Mouse (Mus musculus): Measurements from ENCODE around the gene Mut. TPM values are rescaled to one million over a fixed set of nuclear protein-coding genes. Genes with fewer than 3 reads are reported as not detected.
A peak's percentile ranks its signal among the peaks of the same experiment; 100 is the strongest.

Gene Mut
- 42.9 and 44.0 TPM in 2 replicates for polyA plus RNA-seq (2015; fragmentation: Nextera tagmentation; extraction: Ambion mirVana)

DNA sequence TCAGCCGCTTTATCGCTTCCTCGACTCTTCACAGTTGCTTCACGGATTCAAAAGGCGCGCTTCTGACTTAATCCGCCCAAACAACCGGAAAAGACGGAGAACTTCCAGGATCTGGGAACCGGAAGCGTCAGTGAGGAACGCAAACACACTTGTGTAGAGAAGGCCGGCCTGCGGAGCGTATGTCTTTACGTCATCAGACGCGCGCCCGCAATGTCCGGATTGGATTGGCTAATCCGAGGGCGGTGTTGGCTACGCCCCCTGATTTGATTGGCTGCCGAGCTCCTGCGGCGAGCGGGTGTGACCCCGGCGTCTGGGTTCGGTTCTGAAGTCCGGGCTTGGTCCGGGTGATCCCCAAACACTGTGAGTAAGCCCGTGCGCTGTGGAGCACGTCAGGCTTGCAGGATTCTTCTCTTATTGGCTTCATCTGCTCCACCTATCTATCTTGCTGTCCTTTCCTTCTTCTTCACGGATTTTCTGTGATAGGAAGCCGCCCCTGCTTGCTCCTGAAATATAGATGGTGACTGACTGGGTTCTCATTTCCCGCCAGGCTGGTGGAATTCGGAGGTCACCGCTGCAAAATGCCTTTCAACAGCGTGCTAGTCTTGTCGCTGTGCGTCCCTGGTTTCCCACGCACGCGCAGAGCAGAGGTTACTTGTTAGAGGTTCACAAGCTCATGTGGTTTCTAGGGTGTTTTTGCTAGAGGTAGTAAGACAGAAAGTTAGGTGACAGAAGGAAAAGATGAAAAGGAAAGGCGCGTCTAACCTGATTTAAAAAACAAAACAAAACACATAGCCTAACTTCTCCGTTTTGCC is at the start of gene Mut, which contains the start of gene Cenpq:
Gene Mut, plus strand, starts transcription at position 266 of the 812 bp plus-strand sequence.
Gene Cenpq, minus strand, starts transcription at position 628 of the 812 bp plus-strand sequence.
- WGBS: under 1% methylated on average over 50 of the region's 50 CpGs

DNA sequence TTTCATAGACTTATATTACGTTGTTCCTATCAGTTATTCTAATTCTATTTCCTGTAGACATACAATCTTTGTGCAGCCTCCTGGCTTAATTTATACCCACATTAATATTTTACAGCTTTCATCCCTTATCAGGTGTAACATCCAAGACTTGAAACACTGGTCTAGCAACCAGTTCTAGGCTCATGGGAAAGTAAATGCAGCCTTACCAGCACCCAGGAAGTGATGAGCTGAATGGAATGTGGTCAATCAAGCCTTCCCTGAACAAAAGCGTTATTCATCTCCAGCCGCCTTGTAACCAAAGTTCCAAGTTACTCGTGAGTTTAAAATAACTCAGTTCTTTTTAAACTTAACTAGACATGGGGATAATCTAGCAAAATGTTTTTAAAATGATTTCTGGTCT is 49.3 kb upstream of the Mut start:
- Histone ChIP-seq H3K4me3 (replicated peaks) (no peak overlapping the region), H3K36me3 (no peaks in the 10 kb centered on the region), H3K4me1 (replicated peaks) (no peaks in the 10 kb centered on the region), H3K27ac (no peak overlapping the region), H3K27me3 (replicated peaks) (no peaks in the 10 kb centered on the region), H3K4me2 (replicated peaks) (no peak overlapping the region), H3K9ac (no peak overlapping the region), H3K9me3 (no peaks in the 10 kb centered on the region)
- 70% methylated on average over 4 of the region's 4 CpGs for WGBS
- peak; percentile 38; the same call in 1 of the 2 replicates for ATAC-seq

More for the DNA sequence above, at the start of gene Mut, which contains the start of gene Cenpq:
- Histone ChIP-seq H3K9ac (peak within 1 kb of the TSS; percentile 60), H3K36me3 (no peaks in the 10 kb centered on the region), H3K4me3 (replicated peaks) (peak within 1 kb of the TSS; percentile 68), H3K9me3 (no peaks in the 10 kb centered on the region), H3K27me3 (replicated peaks) (no peaks in the 10 kb centered on the region), H3K4me2 (replicated peaks) (peak within 1 kb of the TSS; percentile 67), H3K27ac (peak within 1 kb of the TSS; percentile 92), H3K4me1 (replicated peaks) (0 out of 2 replicates have a peak, but pooled peaks cover 3% of the 10 kb centered on the region)
- ATAC-seq: peak; percentile 100

GRCm38 (mm10) chr17:40887849-40888536 is 46.5 kb upstream of the Mut start:
- no peak overlapping the region for H3K4me2 ChIP-seq (replicated peaks)
- no peak overlapping the region for H3K4me3 ChIP-seq (replicated peaks)
- H3K9me3 ChIP-seq: no peaks in the 10 kb centered on the region
- no peak for ATAC-seq
- H3K36me3 ChIP-seq: no peaks in the 10 kb centered on the region
- H3K27ac ChIP-seq: no peak overlapping the region
- no peaks in the 10 kb centered on the region for H3K4me1 ChIP-seq (replicated peaks)
- H3K9ac ChIP-seq: no peak overlapping the region
- no peaks in the 10 kb centered on the region for H3K27me3 ChIP-seq (replicated peaks)
- WGBS: 79% methylated on average over 4 of the region's 4 CpGs

DNA sequence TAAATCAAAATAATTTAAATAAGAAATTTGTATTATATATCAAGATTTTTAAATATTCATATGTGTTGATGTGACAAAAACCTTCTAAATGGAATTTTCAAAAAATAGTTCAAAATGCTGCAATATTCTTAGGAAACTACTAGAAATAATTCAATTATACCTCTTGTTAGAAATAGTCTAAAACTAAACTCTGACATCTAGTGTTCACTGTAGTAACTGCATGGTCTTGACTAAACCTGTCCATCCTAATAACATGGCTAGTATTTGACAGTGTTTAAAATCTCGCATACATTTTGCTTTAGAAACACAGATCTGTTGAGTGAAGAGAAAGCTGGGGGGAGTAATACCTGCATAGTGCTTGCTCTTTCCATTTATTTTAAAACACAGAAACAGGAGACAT is 37.6 kb upstream of the Mut start:
- Histone ChIP-seq H3K9ac (no peak overlapping the region), H3K36me3 (no peaks in the 10 kb centered on the region), H3K4me3 (replicated peaks) (no peak overlapping the region), H3K27ac (no peak overlapping the region), H3K9me3 (no peaks in the 10 kb centered on the region), H3K4me1 (replicated peaks) (no peaks in the 10 kb centered on the region), H3K27me3 (replicated peaks) (no peaks in the 10 kb centered on the region), H3K4me2 (replicated peaks) (no peak overlapping the region)
- no peak; the same call in 1 of the 2 replicates for ATAC-seq
- WGBS: 72% methylated on average over 1 of the region's 1 CpGs

DNA sequence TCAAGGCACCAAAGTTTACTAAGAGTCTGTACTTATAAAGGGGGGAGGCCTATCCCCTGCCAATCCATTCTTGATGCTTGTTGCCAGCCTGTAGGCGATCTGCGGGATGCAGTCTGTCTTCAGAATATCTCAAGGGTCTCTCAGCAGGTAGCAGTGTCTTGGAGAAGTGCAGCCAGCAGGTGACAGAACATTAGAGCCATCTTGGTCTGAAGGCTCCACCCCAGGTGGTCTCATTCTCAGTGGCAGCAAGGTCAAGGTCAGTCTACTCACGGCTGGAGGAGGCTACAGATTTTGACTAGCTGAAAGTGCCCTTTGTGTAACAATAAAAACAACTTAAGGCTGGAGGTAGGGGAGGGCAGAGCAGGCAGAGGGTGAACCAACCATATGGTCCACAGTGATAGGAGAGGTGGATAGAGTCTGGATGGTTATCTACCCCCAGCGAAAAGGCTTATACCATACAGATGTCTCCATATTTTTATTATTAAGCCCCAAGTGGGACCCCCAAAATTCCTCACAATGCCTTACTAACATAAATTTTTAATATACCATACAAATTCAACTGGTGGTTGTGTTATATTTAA is 34.6 kb upstream of the Mut start:
- Histone ChIP-seq H3K4me1 (replicated peaks) (no peaks in the 10 kb centered on the region), H3K36me3 (no peaks in the 10 kb centered on the region), H3K9me3 (no peaks in the 10 kb centered on the region), H3K4me3 (replicated peaks) (no peak overlapping the region), H3K27me3 (replicated peaks) (no peaks in the 10 kb centered on the region), H3K9ac (no peak overlapping the region), H3K27ac (no peak overlapping the region), H3K4me2 (replicated peaks) (no peak overlapping the region)
- 45% methylated on average over 4 of the region's 4 CpGs for WGBS
- no peak for ATAC-seq

GRCm38 (mm10) chr17:40903345-40903744 is 31.1 kb upstream of the Mut start:
- Histone ChIP-seq H3K4me2 (replicated peaks) (no peak overlapping the region), H3K9me3 (no peaks in the 10 kb centered on the region), H3K4me1 (replicated peaks) (no peaks in the 10 kb centered on the region), H3K4me3 (replicated peaks) (no peak overlapping the region), H3K9ac (no peak overlapping the region), H3K27ac (no peak overlapping the region), H3K27me3 (replicated peaks) (no peaks in the 10 kb centered on the region), H3K36me3 (no peaks in the 10 kb centered on the region)
- WGBS: 67% methylated on average over 4 of the region's 4 CpGs
- no peak for ATAC-seq

GRCm38 (mm10) chr17:40904056-40904597 is 30.4 kb upstream of the Mut start:
- H3K9ac ChIP-seq: no peak overlapping the region
- no peaks in the 10 kb centered on the region for H3K27me3 ChIP-seq (replicated peaks)
- H3K27ac ChIP-seq: no peak overlapping the region
- WGBS: 13% methylated on average over 11 of the region's 11 CpGs
- H3K9me3 ChIP-seq: no peaks in the 10 kb centered on the region
- no peaks in the 10 kb centered on the region for H3K36me3 ChIP-seq
- H3K4me2 ChIP-seq (replicated peaks): peak overlapping the region; percentile 42
- ATAC-seq: no peak
- H3K4me1 ChIP-seq (replicated peaks): no peaks in the 10 kb centered on the region
- H3K4me3 ChIP-seq (replicated peaks): no peak overlapping the region

DNA sequence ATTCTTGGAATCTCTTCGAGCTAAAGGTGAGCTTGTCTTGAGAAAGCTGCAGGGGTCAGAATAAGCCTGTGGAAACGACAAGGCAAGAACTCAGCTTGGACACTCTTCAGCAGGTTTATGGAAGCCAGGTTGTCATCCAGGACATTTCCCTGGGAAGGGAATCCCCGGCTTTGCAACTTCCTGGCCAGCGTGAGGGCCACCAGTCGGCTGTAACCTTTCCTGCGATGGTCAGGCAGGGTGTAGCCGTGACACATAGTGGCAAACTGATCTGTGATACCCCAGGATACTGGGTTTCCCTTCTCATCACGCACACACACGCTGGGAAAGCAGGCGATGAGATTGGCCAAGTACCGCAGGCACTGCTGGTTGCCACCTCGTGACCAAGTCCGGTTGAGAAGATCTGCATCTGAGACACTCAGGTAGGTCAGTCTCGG is 29.7 kb upstream of the Mut start:
- Histone ChIP-seq H3K36me3 (no peaks in the 10 kb centered on the region), H3K9ac (no peak overlapping the region), H3K4me1 (replicated peaks) (no peaks in the 10 kb centered on the region), H3K27me3 (replicated peaks) (no peaks in the 10 kb centered on the region), H3K9me3 (no peaks in the 10 kb centered on the region), H3K4me2 (replicated peaks) (peak overlapping the region; percentile 42), H3K4me3 (replicated peaks) (no peak overlapping the region), H3K27ac (no peak overlapping the region)
- ATAC-seq: no peak
- WGBS: 8% methylated on average over 13 of the region's 14 CpGs

DNA sequence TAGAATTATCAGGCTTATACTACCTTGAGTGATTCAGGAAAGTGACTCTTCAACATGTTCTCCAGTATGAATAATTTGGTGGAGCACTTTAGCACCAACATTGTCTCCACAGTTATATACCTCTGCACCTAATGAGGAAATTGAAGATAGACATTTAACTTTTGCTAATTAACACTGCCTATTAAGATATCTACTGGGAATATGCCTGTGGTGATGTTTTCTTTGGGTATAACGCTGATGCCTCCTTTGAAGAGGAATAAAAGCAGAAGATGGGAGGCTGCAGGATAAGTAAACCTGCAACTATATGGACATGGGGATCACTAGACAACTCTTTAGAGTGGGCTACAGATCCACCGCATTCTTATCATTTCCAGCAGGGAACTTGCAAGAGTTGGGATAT is 20.2 kb upstream of the Mut start, which contains the start of gene Glyatl3:
Gene Glyatl3, minus strand, starts transcription at position 101 of the 400 bp plus-strand sequence.
- Histone ChIP-seq H3K27me3 (replicated peaks) (no peaks in the 10 kb centered on the region), H3K9ac (no peak within 1 kb of the TSS), H3K36me3 (no peaks in the 10 kb centered on the region), H3K4me1 (replicated peaks) (no peaks in the 10 kb centered on the region), H3K4me2 (replicated peaks) (no peak within 1 kb of the TSS), H3K27ac (no peak within 1 kb of the TSS), H3K9me3 (no peaks in the 10 kb centered on the region), H3K4me3 (replicated peaks) (no peak within 1 kb of the TSS)
- WGBS: 97% methylated on average over 2 of the region's 2 CpGs
- no peak for ATAC-seq

GRCm38 (mm10) chr17:40915499-40915898 is 19.0 kb upstream of the Mut start:
- H3K4me3 ChIP-seq (replicated peaks): no peak overlapping the region
- WGBS: 92% methylated on average over 2 of the region's 2 CpGs
- no peaks in the 10 kb centered on the region for H3K4me1 ChIP-seq (replicated peaks)
- no peak overlapping the region for H3K4me2 ChIP-seq (replicated peaks)
- no peak overlapping the region for H3K27ac ChIP-seq
- H3K36me3 ChIP-seq: no peaks in the 10 kb centered on the region
- no peaks in the 10 kb centered on the region for H3K27me3 ChIP-seq (replicated peaks)
- no peaks in the 10 kb centered on the region for H3K9me3 ChIP-seq
- ATAC-seq: no peak
- no peak overlapping the region for H3K9ac ChIP-seq

DNA sequence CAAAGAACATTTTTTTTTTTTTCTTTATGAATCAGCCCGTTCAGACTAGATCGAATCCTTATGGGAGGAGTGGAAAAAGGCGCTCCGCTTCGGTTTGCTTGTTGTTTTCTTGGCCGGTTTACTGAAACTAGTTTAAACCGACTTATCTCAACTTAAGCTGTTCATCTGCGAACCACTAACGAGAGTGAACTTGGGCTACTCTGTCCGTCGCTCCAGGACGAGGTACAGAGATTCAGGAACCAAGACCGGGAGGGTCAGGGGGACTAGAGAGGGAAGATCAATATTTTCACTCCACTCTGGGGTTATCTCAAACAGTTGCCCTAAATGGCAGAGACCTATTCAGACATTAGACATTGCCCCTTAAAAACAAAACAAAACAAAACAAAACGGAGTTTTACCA is 500 bp upstream of the Mut start:
- Histone ChIP-seq H3K4me3 (replicated peaks) (peak overlapping the region; percentile 68), H3K9ac (peak overlapping the region; percentile 49), H3K27ac (no peak overlapping the region), H3K9me3 (no peaks in the 10 kb centered on the region), H3K4me2 (replicated peaks) (peak overlapping the region; percentile 67), H3K4me1 (replicated peaks) (0 out of 2 replicates have a peak, but pooled peaks cover 3% of the 10 kb centered on the region), H3K36me3 (no peaks in the 10 kb centered on the region), H3K27me3 (replicated peaks) (no peaks in the 10 kb centered on the region)
- ATAC-seq: peak; percentile 47
- 0% methylated on average over 14 of the region's 14 CpGs for WGBS

DNA sequence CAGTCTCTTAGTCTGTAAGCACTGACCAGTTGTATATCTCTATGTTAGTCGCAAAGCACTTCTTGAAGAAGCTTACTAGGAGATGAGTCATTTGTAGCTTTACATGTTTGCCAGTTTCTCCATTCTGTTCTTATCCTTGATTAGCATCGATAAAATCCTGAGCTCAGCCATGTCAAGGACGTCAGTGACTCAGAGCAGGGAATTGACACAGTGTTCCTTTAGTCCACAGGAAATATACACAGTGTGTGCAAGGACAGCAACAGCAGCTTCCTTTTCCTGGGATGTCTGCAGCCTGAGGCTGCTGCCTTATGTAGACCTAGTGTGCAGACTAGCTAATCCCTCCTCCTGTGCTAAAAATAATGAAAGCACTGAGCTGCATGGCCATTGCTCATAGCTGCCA is 14.0 kb downstream of the Mut start:
- no peak for ATAC-seq
- Histone ChIP-seq H3K4me3 (replicated peaks) (no peak overlapping the region), H3K4me2 (replicated peaks) (no peak overlapping the region), H3K9ac (no peak overlapping the region), H3K27ac (no peak overlapping the region), H3K27me3 (replicated peaks) (no peaks in the 10 kb centered on the region), H3K36me3 (peaks cover 5% of the 10 kb centered on the region), H3K4me1 (replicated peaks) (no peaks in the 10 kb centered on the region), H3K9me3 (no peaks in the 10 kb centered on the region)
- WGBS: 89% methylated on average over 3 of the region's 3 CpGs

Data from intestine, embryonic 15.5 days (tissue).